Mouse (Mus musculus) bone marrow macrophage, adult 2 months (primary cell): ENCODE measurements at regions not wholly inside any gene's neighbourhood (a gene's known extent, or its start where the extent isn't known, plus 50 kb on each side); places are given as distances from the start of the nearest gene placed in this dataset.
"Not testable (repeated sequence)": the region's sequence is repeated elsewhere in the genome, so short reads cannot be mapped to it uniquely, and the experiment has no call there.

Experiments
- H3K27ac ChIP-seq: 2 replicates; pipeline ENCODE4 v1.5.1; 2012; ENCODE audit warnings: low read depth, low read length; ENCODE audit not compliant: insufficient read depth
- H3K4me1 ChIP-seq: 2 replicates; pipeline ENCODE4 v1.6.1; 2012; ENCODE audit warnings: low read length; ENCODE audit not compliant: control insufficient read depth, insufficient read depth
- H3K4me3 ChIP-seq: 2 replicates; pipeline ENCODE4 v1.5.1; 2012; ENCODE audit warnings: mild to moderate bottlenecking, low read length, moderate library complexity; ENCODE audit not compliant: insufficient read depth
- CTCF ChIP-seq: IDR thresholded peaks from 2 replicates; pipeline ENCODE4 v1.5.1; 2012; ENCODE audit warnings: low read depth, mild to moderate bottlenecking, low read length, moderate library complexity
- POLR2A ChIP-seq: IDR thresholded peaks from 2 replicates; pipeline ENCODE4 v1.6.1; 2012; ENCODE audit warnings: mild to moderate bottlenecking, low read depth, low read length, borderline replicate concordance

- Histone ChIP-seq H3K27ac (no peak overlapping the region), H3K4me3 (no peak overlapping the region), H3K4me1 (peaks cover 2% of the 10 kb centered on the region; the same call in 1 of the 2 replicates)
- TF ChIP-seq POLR2A: no peak
- TF ChIP-seq CTCF: no peak
These were observed 57.9 kb upstream of the Max start for GRCm38 (mm10) chr12:77019708-77020511.

- H3K27ac ChIP-seq, H3K4me1 ChIP-seq, H3K4me3 ChIP-seq: not testable (repeated sequence)
These were observed 57.1 kb upstream of the Max start for GRCm38 (mm10) chr12:77019148-77019547.

DNA sequence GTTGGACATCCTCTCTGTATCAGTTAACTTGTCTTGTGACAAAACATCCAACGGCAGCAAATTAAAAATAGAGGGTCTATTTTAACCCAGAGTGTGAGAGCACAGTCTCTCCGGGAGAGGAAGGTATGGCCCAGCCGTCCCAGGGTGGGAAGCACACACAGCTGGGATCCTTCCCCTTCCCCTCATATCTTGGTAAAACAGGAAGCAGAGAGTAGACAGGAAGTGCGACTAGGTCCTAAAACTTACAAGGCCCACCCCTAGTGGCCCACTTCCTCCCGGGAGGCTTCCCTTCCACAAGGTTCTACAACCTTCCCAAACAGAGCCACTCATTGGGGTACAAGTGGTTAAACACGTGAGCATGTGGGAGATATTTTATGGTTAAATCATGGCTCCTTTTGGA is 56.4 kb upstream of the Max start:
- TF ChIP-seq POLR2A (no peak), CTCF (no peak)
- Histone ChIP-seq H3K4me3 (no peak overlapping the region), H3K27ac (no peak overlapping the region), H3K4me1 (peaks cover 2% of the 10 kb centered on the region; the same call in 1 of the 2 replicates)

DNA sequence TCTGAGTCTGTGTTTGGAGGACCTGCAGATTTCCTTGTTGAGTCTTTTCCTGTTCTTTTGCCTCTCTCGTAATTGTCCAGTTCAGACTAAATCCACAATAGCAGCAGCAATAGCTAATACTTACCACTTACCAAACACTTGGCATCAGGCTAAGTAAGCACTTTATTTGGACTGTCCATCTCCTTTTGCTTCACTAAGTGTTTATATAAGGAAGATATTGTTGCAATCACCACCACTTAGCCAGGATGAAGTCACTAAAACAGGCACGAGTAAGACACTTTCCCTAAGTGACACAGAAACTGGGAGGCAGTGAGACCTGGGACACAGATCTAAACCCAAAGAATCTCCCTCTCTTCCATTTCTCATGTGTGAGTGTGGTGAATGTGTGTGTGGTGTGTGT is 52.9 kb upstream of the Max start:
- Histone ChIP-seq H3K4me3 (no peak overlapping the region), H3K4me1 (no peaks in the 10 kb centered on the region; the same call in 1 of the 2 replicates), H3K27ac (no peak overlapping the region)
- TF ChIP-seq CTCF (no peak), POLR2A (no peak)
